Mouse (Mus musculus): ENCODE data around the gene Haus8.
A peak's percentile ranks its signal among the peaks of the same experiment; 100 is the strongest.

DNA sequence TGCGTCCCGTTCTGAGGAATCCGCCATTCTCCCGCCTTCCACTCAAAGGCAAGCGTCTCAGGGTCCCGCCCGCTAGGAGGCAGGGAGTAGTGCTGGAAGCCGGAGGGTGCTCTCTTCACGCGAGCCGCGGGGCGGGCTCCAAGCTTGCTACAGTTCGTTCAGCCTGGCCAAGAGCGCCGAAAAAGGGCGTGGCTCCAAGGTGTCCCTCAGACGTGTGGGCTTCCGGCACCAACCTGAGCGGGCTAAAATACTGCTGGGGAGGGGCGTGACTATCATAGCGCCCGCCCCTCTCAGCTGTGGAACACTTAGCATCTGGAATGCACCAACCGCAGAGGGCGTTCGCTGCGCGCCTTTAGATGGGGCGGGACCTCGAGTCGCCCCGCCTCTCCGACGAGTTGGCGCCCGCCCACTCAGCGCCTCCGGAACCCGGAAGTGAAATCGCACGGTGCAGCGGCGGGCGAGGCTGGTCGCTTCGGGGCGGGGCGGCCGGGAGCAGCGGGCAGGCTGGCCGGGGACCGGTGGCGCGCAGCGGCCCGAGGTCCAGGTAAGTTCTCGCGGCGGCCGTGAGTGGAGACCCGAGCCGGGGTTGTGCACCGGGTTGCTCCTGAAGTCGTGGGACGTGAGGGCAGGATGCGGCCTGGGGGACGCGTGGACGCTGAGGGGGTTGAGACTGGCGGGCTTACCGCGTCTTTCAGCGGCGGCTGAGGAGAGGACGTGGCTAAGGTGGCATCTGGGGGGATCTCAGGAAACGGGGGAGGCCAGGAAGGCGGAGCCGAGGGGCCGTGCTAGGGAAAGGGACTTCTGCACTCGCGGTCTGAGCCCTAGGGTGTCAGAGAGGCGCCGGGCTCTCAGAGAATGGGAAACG is at the start of gene Haus8, which contains the start of gene Myo9b:
- TF ChIP-seq POLR2A (IDR thresholded peaks at IDR 0.05; ENCODE audit: low read depth, low read length) (no peak; the same call in 1 of the 2 replicates), CTCF (IDR thresholded peaks at IDR 0.05; ENCODE audit: extremely low read depth, insufficient read length, insufficient replicate concordance, low read depth, low read length) (peak; percentile 40; the same call in 1 of the 2 replicates)
